Mouse (Mus musculus): ENCODE results near the gene Lman1l.

GRCm38 (mm10) chr9:57601353-57601706 is 19.2 kb downstream of the Lman1l start:
- TF ChIP-seq CTCF (IDR thresholded peaks at IDR 0.05; ENCODE audit: borderline replicate concordance, insufficient read depth, low read length): no peak
- TF ChIP-seq POLR2A (IDR thresholded peaks at IDR 0.05; ENCODE audit: low read depth, low read length): no peak
